Mouse (Mus musculus) limb, embryonic 13.5 days (tissue): ENCODE data around the gene Mcm8. TPM values are rescaled to one million over a fixed set of nuclear protein-coding genes. Genes with fewer than 3 reads are reported as not detected.
A peak's percentile ranks its signal among the peaks of the same experiment; 100 is the strongest.

Experiments used
- ATAC-seq: fragments of 200-750 bp; cut with Nextera tagmentation; 2 replicates; pipeline ENCODE4 v1.8.0; 2017; ENCODE audit warnings: low read depth, moderate number of reproducible peaks, moderate TSS enrichment; ENCODE audit not compliant: low FRiP score
- H3K27ac ChIP-seq: fragments of 300-500 bp; sonication (generic); 2 replicates; pipeline ENCODE4 v1.5.1; 2015; ENCODE audit warnings: inconsistent platforms, mild to moderate bottlenecking, moderate library complexity
- H3K27me3 ChIP-seq: fragments of 300-500 bp; sonication (generic); 2 replicates; pipeline ENCODE4 v1.6.1; 2015; ENCODE audit warnings: mild to moderate bottlenecking, inconsistent platforms
- H3K36me3 ChIP-seq: fragments of 300-500 bp; sonication (generic); 2 replicates; pipeline ENCODE4 v1.6.1; 2015; ENCODE audit warnings: inconsistent platforms, mild to moderate bottlenecking, moderate library complexity
- H3K4me1 ChIP-seq: fragments of 300-500 bp; sonication (generic); 2 replicates; pipeline ENCODE4 v1.6.1; 2015; ENCODE audit warnings: inconsistent platforms
- H3K4me2 ChIP-seq: fragments of 300-500 bp; sonication (generic); replicated peaks from 2 replicates; pipeline ENCODE4 v1.6.1; 2015; ENCODE audit warnings: inconsistent platforms, mild to moderate bottlenecking, moderate library complexity
- H3K4me3 ChIP-seq: fragments of 300-500 bp; sonication (generic); 2 replicates; pipeline ENCODE4 v1.5.1; 2015; ENCODE audit warnings: moderate library complexity, mild to moderate bottlenecking, inconsistent platforms
- H3K9ac ChIP-seq: fragments of 300-500 bp; sonication (generic); 2 replicates; pipeline ENCODE4 v1.6.1; 2015; ENCODE audit warnings: mild to moderate bottlenecking, inconsistent platforms
- H3K9me3 ChIP-seq: fragments of 300-500 bp; sonication (generic); 2 replicates; pipeline ENCODE4 v1.6.1; 2016; ENCODE audit warnings: inconsistent platforms
- WGBS: fragments of 180-500 bp; shearing (Covaris S2); methylation state at CpG from one replicate; pipeline ENCODE4 v1.1.7; 2015; 5-methylcytosine and 5-hydroxymethylcytosine counted together
- polyA plus RNA-seq: library from polyadenylated mRNA; unstranded; fragments of >200 nt; fragmentation: Nextera tagmentation; extraction: Ambion mirVana; gene quantifications from 2 replicates; pipeline ENCODE4 v1.2.1, GENCODE M21; 2015

Mcm8 gene
- polyA plus RNA-seq, 1 experiment from 2014 or later = 16.4 TPM

DNA sequence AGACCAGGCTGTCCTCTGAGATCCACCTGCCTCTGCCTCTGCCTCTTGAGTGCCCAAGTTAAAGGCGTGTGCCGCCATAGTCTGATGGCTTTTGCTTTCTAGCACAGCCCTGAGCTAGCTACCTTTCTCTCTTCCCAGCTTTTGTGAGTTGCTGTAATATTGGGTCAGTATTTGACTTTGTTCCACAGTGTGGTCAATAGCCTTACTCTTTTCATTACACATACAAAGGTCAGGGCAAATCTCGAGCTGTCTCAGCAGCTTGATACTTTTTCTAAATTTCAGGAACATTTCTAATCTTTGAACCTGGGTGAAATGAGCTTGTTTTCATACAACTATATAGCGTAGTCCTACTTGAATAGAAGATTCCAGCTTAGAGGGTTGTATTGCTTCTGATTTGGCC, 32.4 kb downstream of the Mcm8 start:
- Histone ChIP-seq H3K9ac (no peak overlapping the region; the same call in 1 of the 2 replicates), H3K4me2 (peak overlapping the region; percentile 78)

DNA sequence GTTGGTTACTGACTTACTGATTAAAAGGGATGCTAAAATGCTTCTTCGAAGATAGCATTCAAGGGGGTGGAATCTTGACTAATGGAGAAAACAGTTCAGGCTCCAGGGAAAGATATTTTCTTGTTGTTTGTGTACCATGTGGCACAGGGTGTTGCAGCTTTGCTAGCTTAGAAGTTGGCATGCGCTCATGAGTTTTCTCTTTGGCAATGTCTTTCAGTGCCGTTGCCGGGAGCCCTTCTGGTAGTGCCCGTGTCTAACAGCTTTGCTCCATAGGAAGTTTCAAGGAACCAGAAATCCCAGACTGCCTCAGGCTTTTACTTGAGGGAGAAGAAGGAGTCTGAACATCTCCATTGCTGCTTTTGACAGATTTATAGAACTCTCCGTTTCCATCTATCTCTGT, 33.2 kb downstream of the Mcm8 start:
- WGBS = 92% methylated on average over 6 of the region's 6 CpGs
- Histone ChIP-seq H3K36me3 (peaks cover 42% of the 10 kb centered on the region), H3K27me3 (no peaks in the 10 kb centered on the region), H3K9me3 (no peaks in the 10 kb centered on the region), H3K4me2 (no peak overlapping the region), H3K9ac (no peak overlapping the region), H3K4me1 (peaks cover 15% of the 10 kb centered on the region), H3K4me3 (no peak overlapping the region), H3K27ac (no peak overlapping the region)
- no peak for ATAC-seq

More for the DNA sequence above, 32.4 kb downstream of the Mcm8 start:
- Histone ChIP-seq H3K4me3 (peak overlapping the region; percentile 96), H3K36me3 (peaks cover 37% of the 10 kb centered on the region), H3K27me3 (no peaks in the 10 kb centered on the region), H3K9me3 (no peaks in the 10 kb centered on the region), H3K27ac (no peak overlapping the region), H3K4me1 (peaks cover 15% of the 10 kb centered on the region)
- WGBS = 88% methylated on average over 4 of the region's 4 CpGs
- ATAC-seq = no peak

DNA sequence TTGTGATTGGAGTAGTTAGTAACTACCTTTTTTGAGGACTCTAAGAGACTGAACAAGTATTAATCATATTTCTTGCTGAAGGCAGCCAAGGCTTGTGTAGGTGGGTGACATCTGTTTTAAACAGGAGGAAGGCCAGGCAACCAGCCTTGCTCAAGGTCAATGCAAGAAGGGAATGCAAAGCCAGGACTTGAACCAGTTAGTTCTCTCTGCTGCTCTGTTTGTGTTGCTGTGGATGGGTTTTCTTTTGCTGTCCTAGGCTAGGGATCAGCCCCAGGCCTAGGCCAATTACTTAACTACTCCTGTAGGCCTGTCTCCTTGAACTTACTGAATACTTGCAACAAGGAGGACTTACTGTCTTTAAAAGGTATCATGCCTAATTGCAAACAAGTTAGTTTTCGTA, 37.1 kb downstream of the Mcm8 start:
- Histone ChIP-seq H3K27ac (no peak overlapping the region), H3K4me1 (peaks cover 4% of the 10 kb centered on the region), H3K4me3 (no peak overlapping the region), H3K4me2 (no peak overlapping the region), H3K27me3 (no peaks in the 10 kb centered on the region), H3K36me3 (peaks cover 42% of the 10 kb centered on the region), H3K9ac (no peak overlapping the region), H3K9me3 (no peaks in the 10 kb centered on the region)
- no peak for ATAC-seq
- WGBS = 87% methylated on average over 1 of the region's 1 CpGs

GRCm38 (mm10) chr2:132856333-132856732, 40.4 kb downstream of the Mcm8 start:
- H3K36me3 ChIP-seq = peaks cover 30% of the 10 kb centered on the region
- ATAC-seq = no peak
- H3K27ac ChIP-seq = no peak overlapping the region
- no peaks in the 10 kb centered on the region for H3K4me1 ChIP-seq
- H3K4me2 ChIP-seq = no peak overlapping the region
- no peaks in the 10 kb centered on the region for H3K27me3 ChIP-seq
- H3K9ac ChIP-seq = no peak overlapping the region
- H3K9me3 ChIP-seq = no peaks in the 10 kb centered on the region
- 86% methylated on average over 5 of the region's 5 CpGs for WGBS
- no peak overlapping the region for H3K4me3 ChIP-seq

DNA sequence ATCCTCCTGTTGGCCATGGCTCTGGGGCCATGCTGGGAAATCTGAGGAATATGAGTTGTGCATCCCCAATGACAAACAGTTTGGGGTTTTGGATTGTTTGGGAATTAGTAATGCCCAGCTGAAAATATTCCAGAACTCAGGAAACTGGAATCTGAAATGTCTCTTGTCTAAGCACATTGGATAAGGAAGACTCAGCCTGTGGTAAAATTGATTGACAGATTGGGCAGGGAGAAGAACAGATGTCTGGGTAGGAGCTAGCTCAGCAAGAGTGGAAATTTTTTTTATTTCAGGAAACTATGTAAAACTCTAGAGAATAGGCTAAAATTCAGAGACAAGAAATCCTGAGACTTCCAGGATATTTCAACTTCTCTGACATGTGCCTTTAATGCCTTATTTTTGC, 44.5 kb downstream of the Mcm8 start:
- Histone ChIP-seq H3K4me3 (no peak overlapping the region), H3K9ac (no peak overlapping the region), H3K27me3 (no peaks in the 10 kb centered on the region), H3K4me2 (no peak overlapping the region), H3K27ac (no peak overlapping the region), H3K9me3 (no peaks in the 10 kb centered on the region), H3K36me3 (peaks cover 20% of the 10 kb centered on the region), H3K4me1 (no peaks in the 10 kb centered on the region)
- ATAC-seq = no peak

- H3K36me3 ChIP-seq = peaks cover 25% of the 10 kb centered on the region
- no peak overlapping the region for H3K27ac ChIP-seq
- H3K27me3 ChIP-seq = no peaks in the 10 kb centered on the region
- WGBS = 85% methylated on average over 2 of the region's 2 CpGs
- ATAC-seq = no peak
- H3K4me2 ChIP-seq = no peak overlapping the region
- H3K4me3 ChIP-seq = no peak overlapping the region
- no peaks in the 10 kb centered on the region for H3K9me3 ChIP-seq
- H3K9ac ChIP-seq = no peak overlapping the region
- no peaks in the 10 kb centered on the region for H3K4me1 ChIP-seq
Measured at GRCm38 (mm10) chr2:132861456-132861855, 45.5 kb downstream of the Mcm8 start.

- H3K9me3 ChIP-seq = no peaks in the 10 kb centered on the region
- peaks cover 37% of the 10 kb centered on the region for H3K36me3 ChIP-seq
- no peak overlapping the region for H3K9ac ChIP-seq
- H3K27me3 ChIP-seq = no peaks in the 10 kb centered on the region
- no peak overlapping the region for H3K4me2 ChIP-seq
- 96% methylated on average over 2 of the region's 2 CpGs for WGBS
- no peak for ATAC-seq
- no peaks in the 10 kb centered on the region for H3K4me1 ChIP-seq
- no peak overlapping the region for H3K4me3 ChIP-seq
- no peak overlapping the region for H3K27ac ChIP-seq
Measured at GRCm38 (mm10) chr2:132863325-132863724, 47.4 kb downstream of the Mcm8 start.

- Histone ChIP-seq H3K4me2 (no peak overlapping the region), H3K27me3 (no peaks in the 10 kb centered on the region), H3K36me3 (peaks cover 33% of the 10 kb centered on the region), H3K27ac (no peak overlapping the region), H3K4me1 (no peaks in the 10 kb centered on the region), H3K4me3 (no peak overlapping the region), H3K9me3 (no peaks in the 10 kb centered on the region), H3K9ac (no peak overlapping the region)
- ATAC-seq = no peak
- WGBS = 79% methylated on average over 5 of the region's 5 CpGs
Measured at GRCm38 (mm10) chr2:132867521-132867920, 51.6 kb downstream of the Mcm8 start.

GRCm38 (mm10) chr2:132869682-132870081, 53.7 kb downstream of the Mcm8 start:
- no peaks in the 10 kb centered on the region for H3K27me3 ChIP-seq
- 81% methylated on average over 5 of the region's 5 CpGs for WGBS
- H3K9ac ChIP-seq = no peak overlapping the region
- H3K9me3 ChIP-seq = no peaks in the 10 kb centered on the region
- H3K4me1 ChIP-seq = no peaks in the 10 kb centered on the region
- peaks cover 21% of the 10 kb centered on the region for H3K36me3 ChIP-seq
- no peak overlapping the region for H3K4me3 ChIP-seq
- ATAC-seq = no peak
- H3K27ac ChIP-seq = no peak overlapping the region
- no peak overlapping the region for H3K4me2 ChIP-seq

GRCm38 (mm10) chr2:132870286-132870685, 54.3 kb downstream of the Mcm8 start:
- Histone ChIP-seq H3K9me3 (no peaks in the 10 kb centered on the region), H3K4me2 (no peak overlapping the region), H3K27ac (no peak overlapping the region), H3K4me1 (no peaks in the 10 kb centered on the region), H3K36me3 (peaks cover 18% of the 10 kb centered on the region), H3K27me3 (no peaks in the 10 kb centered on the region), H3K9ac (no peak overlapping the region), H3K4me3 (no peak overlapping the region)
- 78% methylated on average over 4 of the region's 4 CpGs for WGBS
- no peak for ATAC-seq

DNA sequence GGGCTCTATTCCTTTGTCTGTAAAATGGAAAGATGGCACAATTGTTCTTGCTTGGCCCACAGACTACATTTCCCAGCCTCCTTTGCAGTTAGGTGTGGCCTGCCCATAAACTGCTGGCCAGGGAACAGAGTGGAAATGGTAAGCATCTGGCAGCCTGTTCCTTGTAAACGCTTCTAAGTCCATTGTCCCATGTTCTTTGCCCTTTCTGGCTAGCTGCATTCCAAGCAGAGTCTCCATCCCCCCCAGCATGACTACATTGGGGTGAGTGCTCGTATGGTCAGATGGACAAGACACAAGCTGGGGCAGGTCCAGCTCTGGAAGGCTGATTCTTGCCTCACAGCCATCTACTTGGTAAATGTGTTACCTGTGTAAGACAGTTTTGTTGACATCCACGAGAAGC, 55.7 kb downstream of the Mcm8 start:
- H3K27me3 ChIP-seq = peaks cover 3% of the 10 kb centered on the region; the same call in 1 of the 2 replicates
- no peak for ATAC-seq
- 65% methylated on average over 3 of the region's 3 CpGs for WGBS
- H3K27ac ChIP-seq = no peak overlapping the region
- no peak overlapping the region for H3K4me2 ChIP-seq
- H3K9ac ChIP-seq = no peak overlapping the region
- no peaks in the 10 kb centered on the region for H3K9me3 ChIP-seq
- H3K4me3 ChIP-seq = no peak overlapping the region
- H3K36me3 ChIP-seq = peaks cover 11% of the 10 kb centered on the region
- H3K4me1 ChIP-seq = no peaks in the 10 kb centered on the region

GRCm38 (mm10) chr2:132873657-132874326, 57.9 kb downstream of the Mcm8 start:
- Histone ChIP-seq H3K9ac (no peak overlapping the region), H3K27ac (no peak overlapping the region), H3K36me3 (no peaks in the 10 kb centered on the region), H3K4me2 (no peak overlapping the region), H3K4me1 (peaks cover under 1% of the 10 kb centered on the region; the same call in 1 of the 2 replicates), H3K9me3 (no peaks in the 10 kb centered on the region), H3K27me3 (peaks cover 24% of the 10 kb centered on the region), H3K4me3 (no peak overlapping the region)
- ATAC-seq = no peak
- WGBS = 81% methylated on average over 10 of the region's 10 CpGs

GRCm38 (mm10) chr2:132876991-132877390, 61.0 kb downstream of the Mcm8 start:
- Histone ChIP-seq H3K4me3 (no peak overlapping the region), H3K4me1 (peaks cover 25% of the 10 kb centered on the region), H3K27me3 (peaks cover 53% of the 10 kb centered on the region), H3K9ac (no peak overlapping the region), H3K4me2 (no peak overlapping the region), H3K9me3 (no peaks in the 10 kb centered on the region), H3K36me3 (no peaks in the 10 kb centered on the region), H3K27ac (no peak overlapping the region)
- no peak for ATAC-seq
- 63% methylated on average over 1 of the region's 1 CpGs for WGBS
